Mouse (Mus musculus): ENCODE results near the gene Gm10961.

The Gm10961 gene

GRCm38 (mm10) chr3:107630682-107631522 lies at the start of gene Gm10961:
Gene Gm10961 (plus strand): TSS chr3:107631322.
- no peak for TF ChIP-seq POU5F1 (IDR thresholded peaks at IDR 0.05; ENCODE audit: borderline replicate concordance, low read length)
- no peak for TF ChIP-seq NANOG (IDR thresholded peaks at IDR 0.05; ENCODE audit: borderline replicate concordance, low read length)
- no peak for TF ChIP-seq CTCF (conservative IDR thresholded peaks at IDR 0.05; ENCODE audit: low read length)
- Histone ChIP-seq H3K9me3 (ENCODE audit: low read length) (no peaks in the 10 kb centered on the region), H3K4me1 (replicated peaks; ENCODE audit: low read depth, low read length) (peaks cover 18% of the 10 kb centered on the region), H3K4me3 (replicated peaks; ENCODE audit: low read length) (peak within 1 kb of the TSS; percentile 100), H3K27me3 (ENCODE audit: insufficient read depth, low read length) (no peaks in the 10 kb centered on the region), H3K36me3 (ENCODE audit: insufficient read depth, low read length) (peaks cover 39% of the 10 kb centered on the region)

GRCm38 (mm10) chr3:107582130-107582874 lies 48.8 kb upstream of the Gm10961 start:
- peaks cover 94% of the 10 kb centered on the region for H3K27me3 ChIP-seq (ENCODE audit: insufficient read depth, low read length)
- H3K4me1 ChIP-seq (replicated peaks; ENCODE audit: low read depth, low read length): peaks cover 16% of the 10 kb centered on the region; the same call in 1 of the 2 replicates
- TF ChIP-seq CTCF (conservative IDR thresholded peaks at IDR 0.05; ENCODE audit: low read length) (no peak), POU5F1 (IDR thresholded peaks at IDR 0.05; ENCODE audit: borderline replicate concordance, low read length) (no peak), NANOG (IDR thresholded peaks at IDR 0.05; ENCODE audit: borderline replicate concordance, low read length) (no peak)
- peak overlapping the region; percentile 73 for H3K4me3 ChIP-seq (replicated peaks; ENCODE audit: low read length)
- H3K36me3 ChIP-seq (ENCODE audit: insufficient read depth, low read length): no peaks in the 10 kb centered on the region
- H3K9me3 ChIP-seq (ENCODE audit: low read length): no peaks in the 10 kb centered on the region

GRCm38 (mm10) chr3:107582875-107583767 lies 48.0 kb upstream of the Gm10961 start:
- TF ChIP-seq CTCF (conservative IDR thresholded peaks at IDR 0.05; ENCODE audit: low read length): no peak
- no peak for TF ChIP-seq POU5F1 (IDR thresholded peaks at IDR 0.05; ENCODE audit: borderline replicate concordance, low read length)
- no peak for TF ChIP-seq NANOG (IDR thresholded peaks at IDR 0.05; ENCODE audit: borderline replicate concordance, low read length)
- no peaks in the 10 kb centered on the region for H3K9me3 ChIP-seq (ENCODE audit: low read length)

GRCm38 (mm10) chr3:107583893-107584292 lies 47.2 kb upstream of the Gm10961 start:
- Histone ChIP-seq H3K36me3 (ENCODE audit: insufficient read depth, low read length) (no peaks in the 10 kb centered on the region), H3K9me3 (ENCODE audit: low read length) (no peaks in the 10 kb centered on the region)
- no peak for TF ChIP-seq NANOG (IDR thresholded peaks at IDR 0.05; ENCODE audit: borderline replicate concordance, low read length)
- no peak for TF ChIP-seq CTCF (conservative IDR thresholded peaks at IDR 0.05; ENCODE audit: low read length)
- no peak for TF ChIP-seq POU5F1 (IDR thresholded peaks at IDR 0.05; ENCODE audit: borderline replicate concordance, low read length)

More at GRCm38 (mm10) chr3:107582875-107583767, 48.0 kb upstream of the Gm10961 start:
- Histone ChIP-seq H3K4me1 (replicated peaks; ENCODE audit: low read depth, low read length) (peaks cover 16% of the 10 kb centered on the region; the same call in 1 of the 2 replicates), H3K4me3 (replicated peaks; ENCODE audit: low read length) (peak overlapping the region; percentile 73), H3K27me3 (ENCODE audit: insufficient read depth, low read length) (peaks cover 95% of the 10 kb centered on the region), H3K36me3 (ENCODE audit: insufficient read depth, low read length) (no peaks in the 10 kb centered on the region)

GRCm38 (mm10) chr3:107586504-107586903 lies 44.6 kb upstream of the Gm10961 start:
- no peaks in the 10 kb centered on the region for H3K9me3 ChIP-seq (ENCODE audit: low read length)
- H3K4me3 ChIP-seq (replicated peaks; ENCODE audit: low read length): no peak overlapping the region
- H3K4me1 ChIP-seq (replicated peaks; ENCODE audit: low read depth, low read length): peaks cover 16% of the 10 kb centered on the region; the same call in 1 of the 2 replicates
- no peaks in the 10 kb centered on the region for H3K36me3 ChIP-seq (ENCODE audit: insufficient read depth, low read length)
- TF ChIP-seq NANOG (IDR thresholded peaks at IDR 0.05; ENCODE audit: borderline replicate concordance, low read length): no peak
- no peak for TF ChIP-seq CTCF (conservative IDR thresholded peaks at IDR 0.05; ENCODE audit: low read length)
- no peak for TF ChIP-seq POU5F1 (IDR thresholded peaks at IDR 0.05; ENCODE audit: borderline replicate concordance, low read length)
- peaks cover 95% of the 10 kb centered on the region for H3K27me3 ChIP-seq (ENCODE audit: insufficient read depth, low read length)

More at GRCm38 (mm10) chr3:107583893-107584292, 47.2 kb upstream of the Gm10961 start:
- peaks cover 95% of the 10 kb centered on the region for H3K27me3 ChIP-seq (ENCODE audit: insufficient read depth, low read length)
- peaks cover 16% of the 10 kb centered on the region; the same call in 1 of the 2 replicates for H3K4me1 ChIP-seq (replicated peaks; ENCODE audit: low read depth, low read length)
- H3K4me3 ChIP-seq (replicated peaks; ENCODE audit: low read length): no peak overlapping the region

- TF ChIP-seq CTCF (conservative IDR thresholded peaks at IDR 0.05; ENCODE audit: low read length) (no peak), POU5F1 (IDR thresholded peaks at IDR 0.05; ENCODE audit: borderline replicate concordance, low read length) (no peak), NANOG (IDR thresholded peaks at IDR 0.05; ENCODE audit: borderline replicate concordance, low read length) (no peak)
- Histone ChIP-seq H3K27me3 (ENCODE audit: insufficient read depth, low read length) (peaks cover 91% of the 10 kb centered on the region), H3K4me3 (replicated peaks; ENCODE audit: low read length) (no peak overlapping the region), H3K36me3 (ENCODE audit: insufficient read depth, low read length) (no peaks in the 10 kb centered on the region), H3K9me3 (ENCODE audit: low read length) (no peaks in the 10 kb centered on the region), H3K4me1 (replicated peaks; ENCODE audit: low read depth, low read length) (peaks cover 14% of the 10 kb centered on the region)
These were observed 39.5 kb upstream of the Gm10961 start for GRCm38 (mm10) chr3:107591612-107592011.

GRCm38 (mm10) chr3:107593632-107594031 lies 37.5 kb upstream of the Gm10961 start:
- peaks cover 93% of the 10 kb centered on the region for H3K27me3 ChIP-seq (ENCODE audit: insufficient read depth, low read length)
- H3K9me3 ChIP-seq (ENCODE audit: low read length): no peaks in the 10 kb centered on the region
- no peak for TF ChIP-seq NANOG (IDR thresholded peaks at IDR 0.05; ENCODE audit: borderline replicate concordance, low read length)
- no peak for TF ChIP-seq CTCF (conservative IDR thresholded peaks at IDR 0.05; ENCODE audit: low read length)
- no peak for TF ChIP-seq POU5F1 (IDR thresholded peaks at IDR 0.05; ENCODE audit: borderline replicate concordance, low read length)
- H3K36me3 ChIP-seq (ENCODE audit: insufficient read depth, low read length): no peaks in the 10 kb centered on the region
- peaks cover 30% of the 10 kb centered on the region for H3K4me1 ChIP-seq (replicated peaks; ENCODE audit: low read depth, low read length)
- no peak overlapping the region for H3K4me3 ChIP-seq (replicated peaks; ENCODE audit: low read length)
